Mouse (Mus musculus): ENCODE measurements around the gene Osmr. TPM values are rescaled to one million over a fixed set of nuclear protein-coding genes. Genes with fewer than 3 reads are reported as not detected.
"Not testable (repeated sequence)": the region's sequence is repeated elsewhere in the genome, so short reads cannot be mapped to it uniquely, and the experiment has no call there.

Gene Osmr
- total RNA-seq, 2 experiments from 2014 or later: 3.7 to 6.0 TPM

- no peak for DNase-seq (ENCODE audit: low spot score)
Measured at GRCm38 (mm10) chr15:6862125-6862524, 12.6 kb downstream of the Osmr start.

- DNase-seq (ENCODE audit: low spot score): peak; percentile 24
Measured at GRCm38 (mm10) chr15:6861617-6862016, 13.2 kb downstream of the Osmr start.

GRCm38 (mm10) chr15:6859781-6860180 lies 15.0 kb downstream of the Osmr start:
- no peak for DNase-seq (ENCODE audit: low spot score)

GRCm38 (mm10) chr15:6858871-6859270 lies 15.9 kb downstream of the Osmr start:
- no peak for DNase-seq (ENCODE audit: low spot score)

GRCm38 (mm10) chr15:6857270-6857905 lies 17.4 kb downstream of the Osmr start:
- DNase-seq (ENCODE audit: low spot score): no peak

- DNase-seq (ENCODE audit: low spot score): no peak
Measured at GRCm38 (mm10) chr15:6849851-6850250, 24.9 kb downstream of the Osmr start.

GRCm38 (mm10) chr15:6840199-6840598 lies 34.6 kb downstream of the Osmr start:
- DNase-seq (ENCODE audit: low spot score): peak; percentile 29

GRCm38 (mm10) chr15:6815807-6816206 lies 59.0 kb downstream of the Osmr start:
- no peak for DNase-seq (ENCODE audit: low spot score)

- not testable (repeated sequence) for DNase-seq (ENCODE audit: low spot score)
Measured at GRCm38 (mm10) chr15:6801212-6801611, 73.6 kb downstream of the Osmr start.

- no peak for DNase-seq (ENCODE audit: low spot score)
Measured at GRCm38 (mm10) chr15:6792846-6793245, 81.9 kb downstream of the Osmr start.

GRCm38 (mm10) chr15:6791648-6792047 lies 83.1 kb downstream of the Osmr start:
- no peak for DNase-seq (ENCODE audit: low spot score)

GRCm38 (mm10) chr15:6790011-6790410 lies 84.8 kb downstream of the Osmr start:
- no peak for DNase-seq (ENCODE audit: low spot score)

GRCm38 (mm10) chr15:6787236-6787635 lies 87.5 kb downstream of the Osmr start:
- peak; percentile 59 for DNase-seq (ENCODE audit: low spot score)

GRCm38 (mm10) chr15:6786212-6786611 lies 88.6 kb downstream of the Osmr start:
- DNase-seq (ENCODE audit: low spot score): no peak

- DNase-seq (ENCODE audit: low spot score): no peak
Measured at GRCm38 (mm10) chr15:6772265-6772664, 102.5 kb downstream of the Osmr start.

Other genes starting within 250 kb of the Osmr start
- 10 to 100 TPM; 10.0 to 13.3 TPM for gene Rictor, start 166.6 kb downstream of the Osmr start, total RNA-seq (2021)
- 10 to 100 TPM; 47.9 to 50.9 TPM for gene Lifr, start 215.6 kb upstream of the Osmr start, total RNA-seq (2021)